Mouse (Mus musculus): ENCODE measurements around the gene Pepd. TPM values are rescaled to one million over a fixed set of nuclear protein-coding genes. Genes with fewer than 3 reads are reported as not detected.

Gene Pepd
- polyA plus RNA-seq, 1 experiment from 2014 or later = 150 TPM

GRCm38 (mm10) chr7:35086271-35086861, 174.2 kb downstream of the Pepd start:
- no peaks in the 10 kb centered on the region for H3K27me3 ChIP-seq (ENCODE audit: insufficient read depth, low read length)
- WGBS = 1% methylated on average over 21 of the region's 21 CpGs
- peak; percentile 73 for DNase-seq (ENCODE audit: low spot score)
- no peak overlapping the region for H3K27ac ChIP-seq
- H3K4me2 ChIP-seq (ENCODE audit: low read length) = peak overlapping the region; percentile 60
- ATAC-seq (replicated peaks; ENCODE audit: low FRiP score, low read depth) = peak; percentile 76
- peak overlapping the region; percentile 15 for H3K4me3 ChIP-seq (replicated peaks; ENCODE audit: low read depth, low read length)
- H3K36me3 ChIP-seq (ENCODE audit: insufficient read depth, low read length) = no peaks in the 10 kb centered on the region
- peak; percentile 37; the same call in 1 of the 2 replicates for TF ChIP-seq CTCF (IDR thresholded peaks at IDR 0.05; ENCODE audit: low read depth)
- H3K9ac ChIP-seq (ENCODE audit: low read depth, low read length) = 0 out of 2 replicates have a peak overlapping the region, but pooled peaks have one; percentile 14
- no peaks in the 10 kb centered on the region for H3K9me3 ChIP-seq (replicated peaks; ENCODE audit: low read length)
- H3K4me1 ChIP-seq (replicated peaks; ENCODE audit: insufficient read depth, low read length) = no peaks in the 10 kb centered on the region

GRCm38 (mm10) chr7:35090550-35090949, 178.4 kb downstream of the Pepd start:
- H3K27me3 ChIP-seq (ENCODE audit: insufficient read depth, low read length) = no peaks in the 10 kb centered on the region
- no peak overlapping the region for H3K4me2 ChIP-seq (ENCODE audit: low read length)
- no peak for TF ChIP-seq CTCF (IDR thresholded peaks at IDR 0.05; ENCODE audit: low read depth)
- ATAC-seq (replicated peaks; ENCODE audit: low FRiP score, low read depth) = no peak
- no peaks in the 10 kb centered on the region for H3K9me3 ChIP-seq (replicated peaks; ENCODE audit: low read length)
- WGBS = 69% methylated on average over 5 of the region's 5 CpGs
- no peaks in the 10 kb centered on the region for H3K4me1 ChIP-seq (replicated peaks; ENCODE audit: insufficient read depth, low read length)
- no peak for DNase-seq (ENCODE audit: low spot score)
- no peak overlapping the region for H3K4me3 ChIP-seq (replicated peaks; ENCODE audit: low read depth, low read length)
- H3K27ac ChIP-seq = no peak overlapping the region
- H3K36me3 ChIP-seq (ENCODE audit: insufficient read depth, low read length) = no peaks in the 10 kb centered on the region
- H3K9ac ChIP-seq (ENCODE audit: low read depth, low read length) = no peak overlapping the region

Small RNAs within 50 kb of the gene (microRNA-seq; reads per million reads assigned to microRNA genes)
- gene Gm25033 = not detected

Other genes starting within 250 kb of the Pepd start
- 14.1 and 16.8 TPM in 2 replicates for gene Chst8, start 99.7 kb upstream of the Pepd start, polyA plus RNA-seq (2015; fragmentation: Nextera tagmentation; extraction: Ambion mirVana)
- 30.8 and 32.4 TPM in 2 replicates for gene Cebpg, start 144.2 kb downstream of the Pepd start, polyA plus RNA-seq (2015; fragmentation: Nextera tagmentation; extraction: Ambion mirVana)
- 1.9 and 2.3 TPM in 2 replicates for gene Cebpa, start 206.9 kb downstream of the Pepd start, polyA plus RNA-seq (2015; fragmentation: Nextera tagmentation; extraction: Ambion mirVana)